Mouse (Mus musculus) gastrocnemius, postnatal 36 days (tissue): ENCODE measurements at regions not wholly inside any gene's neighbourhood (a gene's known extent, or its start where the extent isn't known, plus 50 kb on each side); places are given as distances from the start of the nearest gene placed in this dataset.

Experiments
- DNase-seq, 2 experiments: peaks; one replicate each; pipeline ENCODE4 v3.0.0; 2022
- intact Hi-C: fragments of 180-260 bp; cut with DNase I; formaldehyde crosslinking; loops from one replicate; pipeline ENCODE4 v1.15.1; 2025

DNA sequence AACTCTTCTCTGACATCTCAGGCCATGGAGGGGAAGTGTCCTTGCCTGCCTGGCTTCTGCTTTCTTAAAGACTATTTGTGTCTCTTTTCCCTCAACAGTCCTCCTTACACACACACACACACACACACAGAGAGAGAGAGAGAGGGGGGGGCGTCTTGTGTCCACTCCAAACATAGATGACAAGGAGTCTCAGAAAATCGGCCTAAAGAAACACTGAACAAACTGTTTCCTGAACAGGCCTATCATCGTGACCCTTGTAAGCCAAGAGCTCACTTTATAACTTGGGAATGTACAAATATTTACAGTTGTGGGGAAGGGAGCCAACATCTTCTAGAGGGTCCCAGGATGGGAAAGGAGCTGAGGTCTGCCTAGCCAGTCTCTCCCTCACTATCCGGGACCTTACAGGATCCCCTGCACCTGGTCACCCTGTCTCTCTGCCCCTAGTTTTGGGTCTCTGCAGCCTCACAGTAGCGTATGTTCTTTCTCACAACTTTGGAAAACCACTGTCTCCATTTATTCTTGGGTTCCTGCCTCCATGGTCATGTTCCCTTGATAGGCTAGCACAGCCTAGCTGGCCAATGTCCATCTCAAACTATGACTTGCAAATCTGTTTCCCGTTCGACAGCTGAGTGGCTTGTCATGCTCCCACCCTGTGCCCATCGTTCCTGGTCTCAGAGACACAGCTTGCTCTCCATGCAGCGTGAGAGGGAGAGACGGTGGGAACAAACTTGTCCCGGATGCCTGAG is 204.9 kb upstream of the Tle3 start:
- no peak for DNase-seq
- intact Hi-C loops = no loop called here

- intact Hi-C loops = no loop called here
- DNase-seq = no peak
Observed at GRCm38 (mm10) chr9:61168931-61169330, 203.2 kb upstream of the Tle3 start.

- DNase-seq = no peak
- intact Hi-C loops = no loop called here
Observed at GRCm38 (mm10) chr9:61169506-61170090, 202.6 kb upstream of the Tle3 start.

DNA sequence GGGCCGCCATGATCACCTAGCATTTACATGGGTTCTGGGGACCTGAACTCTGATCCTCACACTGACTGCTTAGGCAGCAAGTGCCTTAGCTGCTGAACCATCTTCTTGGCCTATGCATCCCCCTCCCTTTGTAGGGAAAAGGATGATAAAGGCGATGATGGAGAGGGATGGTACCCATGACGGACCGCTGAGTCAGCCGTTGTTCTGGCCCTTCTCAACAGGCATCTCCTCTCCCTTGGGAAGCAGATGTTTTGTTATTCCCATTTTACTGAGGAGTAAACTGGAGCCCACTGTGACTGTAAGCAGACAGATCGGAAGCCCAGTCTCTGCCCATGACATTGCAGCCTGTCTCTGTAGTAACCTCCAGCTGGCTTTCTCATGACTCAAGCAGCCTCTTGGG is 201.2 kb upstream of the Tle3 start:
- DNase-seq = no peak
- intact Hi-C loops = no loop called here

DNA sequence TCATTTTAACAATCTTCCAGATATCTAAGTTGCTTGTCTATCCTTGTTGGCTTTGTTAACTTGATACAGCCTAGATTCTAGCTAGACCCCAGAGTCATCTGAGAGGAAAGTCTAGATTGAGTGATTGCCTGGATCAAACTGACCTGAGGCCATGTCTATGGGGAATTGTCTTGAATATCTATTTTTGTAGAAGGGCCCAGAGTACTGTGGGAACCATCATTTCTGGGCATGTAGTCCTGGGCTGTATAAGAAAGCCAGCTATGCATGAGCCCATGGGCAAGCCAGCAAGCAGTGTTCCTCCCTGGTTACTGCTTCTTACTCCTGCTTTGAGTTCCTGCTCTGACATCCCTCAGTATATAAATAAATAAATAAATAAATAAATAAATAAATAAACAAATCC is 199.7 kb upstream of the Tle3 start:
- DNase-seq = no peak
- intact Hi-C loops = no loop called here

DNA sequence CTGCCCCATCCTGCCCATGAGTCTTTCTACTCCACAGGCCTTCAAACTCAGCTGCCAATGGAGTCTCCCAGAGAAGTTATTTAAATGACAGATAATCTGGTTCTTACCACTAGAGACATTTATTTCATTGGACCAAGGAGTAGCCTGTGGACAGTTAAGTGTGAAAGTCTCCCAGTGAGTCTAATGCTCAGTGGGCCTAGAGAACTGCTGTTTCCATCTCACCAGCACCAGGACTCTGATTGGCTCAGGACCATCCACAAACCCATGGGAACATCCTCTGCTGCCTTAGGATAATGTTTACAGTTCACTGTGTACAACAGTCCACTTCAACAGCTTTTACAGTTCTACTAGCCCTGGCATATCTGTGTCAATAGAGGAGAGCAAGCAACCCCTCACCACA is 198.6 kb upstream of the Tle3 start:
- no peak for DNase-seq
- intact Hi-C loops = no loop called here

GRCm38 (mm10) chr9:61175381-61175780 is 196.8 kb upstream of the Tle3 start:
- intact Hi-C loops = no loop called here
- no peak for DNase-seq

DNA sequence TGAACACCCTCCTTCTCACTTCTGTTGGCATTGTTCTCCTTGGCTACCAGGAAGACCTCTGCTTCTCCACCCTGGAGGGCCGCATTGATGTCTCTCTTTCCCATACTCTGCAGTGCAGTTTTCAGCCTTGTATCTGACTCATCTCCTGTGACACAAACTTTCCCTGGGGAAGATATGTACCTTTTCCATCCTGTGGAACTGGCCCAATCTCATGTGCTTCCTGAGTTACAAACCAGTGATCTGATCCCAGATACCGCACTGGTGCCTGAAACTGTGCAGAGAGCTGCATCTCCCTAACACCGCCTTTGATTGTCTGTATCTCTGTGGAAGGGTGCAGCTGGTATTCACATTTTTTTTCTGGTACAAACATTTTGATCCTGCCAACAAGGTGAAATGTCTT is 195.3 kb upstream of the Tle3 start:
- intact Hi-C loops = no loop called here

GRCm38 (mm10) chr9:61186541-61187420 is 185.4 kb upstream of the Tle3 start:
- no peak for DNase-seq
- intact Hi-C loops = no loop called here

More for the DNA sequence above, 195.3 kb upstream of the Tle3 start:
- DNase-seq = no peak

DNA sequence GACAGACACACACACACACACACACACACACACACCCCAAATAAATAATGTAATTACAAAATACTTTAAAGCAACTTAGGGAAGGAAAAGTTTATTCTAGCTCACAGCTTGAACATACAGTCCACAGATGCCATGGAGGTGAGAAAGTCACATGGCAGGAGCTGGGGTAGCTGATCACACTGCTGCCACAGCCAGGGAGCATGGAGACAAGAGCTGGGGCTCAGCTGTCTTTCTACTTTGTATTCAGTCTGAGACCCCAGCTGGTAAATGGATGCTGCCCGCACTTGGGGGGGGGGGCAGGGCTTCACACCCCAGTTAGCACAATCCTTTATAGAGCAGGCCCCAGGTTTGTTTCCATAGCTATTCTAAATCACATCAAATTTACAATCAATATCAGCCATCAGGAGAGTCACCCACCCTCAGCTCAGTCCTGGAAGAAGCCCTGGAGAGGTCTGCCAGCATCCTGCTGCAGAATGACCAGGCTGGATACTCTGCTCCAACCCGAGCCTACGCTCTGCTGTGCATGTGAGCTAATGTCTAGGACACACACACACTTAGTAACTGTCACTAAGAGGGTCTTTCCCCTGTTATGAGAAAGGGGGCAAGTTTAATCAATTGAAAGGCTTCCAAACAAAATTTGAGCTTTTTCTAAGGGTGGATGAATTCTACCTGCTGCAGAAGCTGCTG is 184.3 kb upstream of the Tle3 start:
- intact Hi-C loops = no loop called here
- DNase-seq = no peak

- DNase-seq = no peak
- intact Hi-C loops = no loop called here
Observed at GRCm38 (mm10) chr9:61189295-61189694, 182.9 kb upstream of the Tle3 start.

GRCm38 (mm10) chr9:61199077-61199753 is 173.0 kb upstream of the Tle3 start:
- no peak for DNase-seq
- intact Hi-C loops = no loop called here

GRCm38 (mm10) chr9:61199891-61200290 is 172.3 kb upstream of the Tle3 start:
- no peak for DNase-seq
- intact Hi-C loops = no loop called here

DNA sequence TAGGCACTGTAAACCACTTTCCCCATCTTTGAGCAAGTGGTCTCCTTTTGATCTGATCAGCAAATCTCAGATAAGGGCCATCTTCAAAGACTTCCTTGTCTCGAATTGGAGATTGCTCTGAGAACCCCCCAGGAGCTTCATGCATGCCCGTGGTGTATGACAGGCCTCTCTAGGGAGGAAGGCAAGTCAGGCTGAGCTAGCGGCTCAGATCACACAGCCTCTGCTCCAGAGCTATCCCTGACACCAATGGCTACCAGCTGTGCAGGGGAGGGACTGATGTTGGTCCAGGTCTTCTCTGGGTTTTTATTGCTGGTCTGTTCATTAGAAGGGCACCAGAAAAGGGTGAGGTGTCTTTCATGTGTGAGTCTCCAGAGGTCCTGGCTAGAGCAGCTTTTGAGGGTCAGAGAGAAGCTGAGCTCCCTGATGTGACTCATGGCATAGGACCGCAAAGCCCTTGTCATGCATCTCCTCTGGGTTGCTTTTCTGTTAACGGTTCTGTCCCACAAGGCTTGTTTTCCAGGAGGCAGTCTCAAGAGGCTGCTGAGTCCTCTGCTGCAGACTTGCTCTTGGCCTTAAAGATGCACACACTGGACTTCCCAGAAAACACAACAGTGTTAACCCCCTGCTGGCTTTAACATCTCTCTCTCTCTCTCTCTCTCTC is 171.7 kb upstream of the Tle3 start:
- intact Hi-C loops = no loop called here
- no peak for DNase-seq

GRCm38 (mm10) chr9:61205049-61205448 is 167.1 kb upstream of the Tle3 start:
- intact Hi-C loops = no loop called here

DNA sequence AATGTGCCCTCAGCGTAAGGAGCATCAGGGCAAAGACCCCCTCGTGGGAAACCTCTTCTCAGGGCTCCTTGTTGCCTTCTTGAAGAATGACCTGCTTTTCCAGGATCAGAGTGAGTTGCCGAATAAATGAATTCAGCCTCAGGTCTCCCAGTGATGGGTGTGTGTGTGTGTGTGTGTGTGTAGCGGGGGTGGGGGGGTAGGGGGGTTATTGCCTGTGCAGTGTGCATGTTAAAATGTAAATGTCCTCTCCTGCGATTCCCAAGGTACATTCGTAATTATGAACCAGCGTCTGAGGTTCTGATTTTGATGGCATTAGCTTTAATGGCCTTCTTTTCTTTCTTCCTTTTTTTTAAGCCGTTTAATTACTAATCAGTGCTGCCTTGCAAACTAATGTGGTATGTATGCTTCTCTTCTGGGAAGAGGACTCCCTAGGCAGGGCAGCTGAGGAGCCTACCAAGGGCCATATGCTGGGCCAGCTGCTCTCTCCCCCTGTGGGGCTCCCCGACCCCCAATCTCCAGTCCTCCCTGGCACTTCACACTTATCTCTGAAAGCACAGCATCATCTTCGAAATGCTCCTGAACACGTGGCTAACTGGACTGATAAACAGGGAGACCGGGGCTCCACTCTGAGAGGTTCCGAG is 165.3 kb upstream of the Tle3 start:
- no peak for DNase-seq
- intact Hi-C loops = no loop called here

More at GRCm38 (mm10) chr9:61205049-61205448, 167.1 kb upstream of the Tle3 start:
- DNase-seq = no peak

DNA sequence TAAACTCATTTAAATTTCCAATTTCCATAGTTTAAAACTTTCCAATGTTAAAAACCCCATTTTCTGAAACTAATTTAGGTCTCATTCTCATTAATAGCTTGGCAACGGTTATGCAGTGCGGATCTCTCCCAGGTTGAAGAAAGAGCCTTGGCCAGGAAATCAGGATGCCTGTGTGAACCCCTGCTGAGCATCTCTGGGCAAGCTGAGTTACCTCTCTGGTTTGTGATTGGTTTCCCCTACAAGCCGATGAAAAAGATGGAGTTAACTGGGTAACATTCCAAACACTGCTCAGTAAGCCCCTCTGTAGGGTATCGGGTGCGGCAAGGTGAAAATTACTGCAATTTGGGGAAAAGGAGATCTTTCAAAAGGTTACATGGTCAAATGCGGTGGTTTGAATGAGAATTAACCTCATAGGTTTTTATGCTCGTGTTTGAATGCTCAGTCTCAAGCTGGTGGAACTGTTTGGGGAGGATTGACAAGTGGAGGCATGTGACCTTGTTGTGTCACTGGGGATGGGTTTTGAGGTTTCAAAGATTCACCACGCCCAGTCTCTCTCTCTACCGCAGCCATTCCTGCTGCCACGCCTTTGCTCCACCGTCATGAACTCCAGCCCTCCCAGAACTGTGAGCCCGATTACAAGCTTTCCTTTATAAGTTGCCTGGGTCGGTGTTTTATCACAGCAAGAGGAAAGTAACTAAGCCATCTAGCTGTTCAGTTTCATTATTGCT is 164.6 kb upstream of the Tle3 start:
- intact Hi-C loops = no loop called here
- no peak for DNase-seq

GRCm38 (mm10) chr9:61211627-61212026 is 160.5 kb upstream of the Tle3 start:
- no peak for DNase-seq
- intact Hi-C loops = no loop called here

DNA sequence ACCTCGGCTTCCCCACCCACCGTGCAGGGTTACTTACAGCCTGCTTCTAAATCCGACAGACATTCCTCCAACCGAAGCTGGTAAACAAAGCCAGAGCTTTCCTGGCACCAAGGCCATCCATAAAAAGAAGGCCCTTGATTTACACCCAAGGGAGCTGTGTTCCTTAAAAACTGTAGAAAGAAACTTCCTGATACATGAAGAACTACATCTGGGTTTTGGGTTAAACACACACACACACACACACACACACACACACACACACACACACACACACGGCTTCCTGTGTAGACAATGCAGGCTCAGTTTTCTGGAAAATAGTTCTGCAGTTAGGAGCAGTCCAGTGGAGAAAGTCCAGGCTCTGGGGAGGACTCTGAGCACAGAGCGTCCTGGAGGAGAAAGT is 157.2 kb upstream of the Tle3 start:
- DNase-seq = peak in 1 of 2 experiments; percentile 15

More for the DNA sequence above, 157.2 kb upstream of the Tle3 start:
- intact Hi-C loops = no loop called here
